ENCODE assay signal across 8 mouse cellular contexts in the genomic region with DNA sequence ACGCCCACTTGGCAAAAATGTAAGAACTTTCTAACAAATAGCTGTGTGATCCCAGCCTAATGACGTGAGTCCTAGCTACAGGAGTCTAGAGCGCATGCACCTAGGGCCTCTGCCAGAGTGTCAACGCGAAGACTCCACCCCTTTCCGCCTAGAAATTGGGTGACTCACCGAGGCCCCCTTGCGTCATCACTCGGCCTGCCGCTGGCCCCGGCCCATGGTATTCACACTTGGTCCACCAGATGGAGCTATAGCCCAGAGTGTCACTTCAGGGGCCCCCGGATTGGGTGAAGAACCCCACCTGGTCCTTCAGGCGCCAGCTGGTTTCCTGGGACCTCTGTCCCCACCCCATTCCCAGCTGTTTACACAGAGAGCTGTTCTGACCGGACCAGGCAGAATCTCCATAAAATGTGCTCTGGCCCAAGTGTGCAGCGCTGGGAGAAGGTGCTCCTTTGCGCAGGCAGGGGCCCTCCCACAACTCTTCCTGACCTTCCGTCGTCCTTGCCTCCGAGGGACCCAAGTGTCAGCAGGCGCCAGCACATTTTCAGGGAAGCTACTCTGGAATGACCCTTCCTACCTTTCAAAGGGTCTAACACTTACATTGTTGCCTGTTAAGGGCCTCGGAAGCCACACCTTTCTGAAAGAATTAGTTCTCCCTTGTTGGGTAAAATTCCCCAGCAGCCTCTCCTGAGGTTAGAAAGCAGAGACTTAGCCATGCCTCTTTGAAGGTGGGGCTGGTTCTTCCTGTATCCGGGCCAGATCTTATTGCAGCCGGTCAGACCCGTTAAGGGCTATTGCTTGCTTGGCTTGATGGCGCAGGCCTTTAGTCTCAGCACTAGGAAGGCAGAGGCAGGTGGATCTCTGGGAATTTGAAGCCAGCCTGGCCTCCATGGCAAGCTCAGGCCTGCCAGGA. TPM values are rescaled to one million over a fixed set of nuclear protein-coding genes. Genes with fewer than 3 reads are reported as not detected.
A peak's percentile ranks its signal among the peaks of the same experiment; 100 is the strongest.
DNase-seq lines count a peak whose midpoint lies in the region; ATAC-seq and TF ChIP-seq lines count a peak whose summit lies in the region.

No protein-coding gene starts in this region.

- H3K4me1 ChIP-seq in bone marrow macrophage, adult 2 months (ENCODE audit: control insufficient read depth, insufficient read depth, low read length) = peaks cover 23% of the 10 kb centered on the region
- H3K4me1 ChIP-seq in embryonic fibroblast, embryonic 13.5 days (ENCODE audit: control insufficient read depth, insufficient read depth, low read length) = peaks cover 4% of the 10 kb centered on the region
- H3K4me1 ChIP-seq in kidney, embryonic 14.5 days (ENCODE audit: control insufficient read depth, insufficient read depth, low read length) = peaks cover 26% of the 10 kb centered on the region
- H3K4me1 ChIP-seq in limb, embryonic 15.5 days = peaks cover 44% of the 10 kb centered on the region

- no peak overlapping the region for H3K27ac ChIP-seq in bone marrow macrophage, adult 2 months (ENCODE audit: insufficient read depth, low read depth, low read length)
- peak overlapping the region; percentile 4; the same call in 1 of the 2 replicates for H3K27ac ChIP-seq in embryonic fibroblast, embryonic 13.5 days (ENCODE audit: insufficient read depth, low read length)
- H3K27ac ChIP-seq in kidney, embryonic 14.5 days (ENCODE audit: low read depth, low read length) = peak overlapping the region; percentile 87
- H3K27ac ChIP-seq in limb, embryonic 15.5 days = peak overlapping the region; percentile 88

- peak overlapping the region; percentile 56 for H3K9ac ChIP-seq in kidney, embryonic 14.5 days (ENCODE audit: low read depth, low read length)
- H3K9ac ChIP-seq in limb, embryonic 15.5 days = no peak overlapping the region

- TF ChIP-seq POLR2A in bone marrow macrophage, adult 2 months (IDR thresholded peaks at IDR 0.05; ENCODE audit: borderline replicate concordance, low read depth, low read length) = no peak
- TF ChIP-seq POLR2A in embryonic fibroblast, embryonic 13.5 days (IDR thresholded peaks at IDR 0.05; ENCODE audit: low read depth, low read length) = no peak; the same call in 1 of the 2 replicates

- no peak overlapping the region for H3K4me3 ChIP-seq in bone marrow macrophage, adult 2 months (ENCODE audit: insufficient read depth, low read length)
- no peak overlapping the region for H3K4me3 ChIP-seq in embryonic fibroblast, embryonic 13.5 days (ENCODE audit: insufficient read depth, low read length)
- peak overlapping the region; percentile 19; the same call in 1 of the 2 replicates for H3K4me3 ChIP-seq in kidney, embryonic 14.5 days (ENCODE audit: low read length)
- H3K4me3 ChIP-seq in limb, embryonic 15.5 days = peak overlapping the region; percentile 23

- peak; percentile 94 for TF ChIP-seq CTCF in bone marrow macrophage, adult 2 months (IDR thresholded peaks at IDR 0.05; ENCODE audit: low read depth, low read length)
- peak; percentile 59 for TF ChIP-seq CTCF in embryonic fibroblast, embryonic 13.5 days (IDR thresholded peaks at IDR 0.05; ENCODE audit: borderline replicate concordance, insufficient read depth, low read length)

- peak; percentile 92 for ATAC-seq in kidney, embryonic 14.5 days (ENCODE audit: low FRiP score, low TSS enrichment)
- peak; percentile 88 for ATAC-seq in limb, embryonic 15.5 days (ENCODE audit: insufficient number of reproducible peaks, low FRiP score, low TSS enrichment, low read depth)
- peak; percentile 90 for ATAC-seq in monocyte, adult 5-6 weeks (replicated peaks; ENCODE audit: insufficient number of reproducible peaks, low FRiP score, low TSS enrichment, poor library complexity, severe bottlenecking)

- peak; percentile 96 for DNase-seq in A20 (ENCODE audit: low read depth, low spot score)
- DNase-seq in heart, adult 9 months (ENCODE audit: low spot score in 2 of 2) = peak; percentile 99
- DNase-seq in spleen, postnatal 4 days (ENCODE audit: low spot score in 2 of 2) = peak; percentile 99 to 100

- H3K36me3 ChIP-seq in kidney, embryonic 14.5 days (ENCODE audit: control insufficient read depth, insufficient read depth, low read length) = no peaks in the 10 kb centered on the region
- H3K36me3 ChIP-seq in limb, embryonic 15.5 days = no peaks in the 10 kb centered on the region

- H3K4me2 ChIP-seq in kidney, embryonic 14.5 days (replicated peaks; ENCODE audit: low read depth, low read length) = peak overlapping the region; percentile 41
- H3K4me2 ChIP-seq in limb, embryonic 15.5 days = peak overlapping the region; percentile 45

- H3K9me3 ChIP-seq in kidney, embryonic 14.5 days (ENCODE audit: control insufficient read depth, low read length) = no peaks in the 10 kb centered on the region
- no peaks in the 10 kb centered on the region for H3K9me3 ChIP-seq in limb, embryonic 15.5 days

- WGBS in kidney, embryonic 14.5 days = 7% methylated on average over 25 of the region's 25 CpGs
- WGBS in limb, embryonic 15.5 days = 9% methylated on average over 25 of the region's 25 CpGs

- H3K27me3 ChIP-seq in kidney, embryonic 14.5 days (ENCODE audit: control insufficient read depth, insufficient read depth, low read length) = no peaks in the 10 kb centered on the region
- H3K27me3 ChIP-seq in limb, embryonic 15.5 days = no peaks in the 10 kb centered on the region

RNA-seq across cellular contexts. Expression of a gene that starts 6.5 kb away (rescaled TPM):
- polyA plus RNA-seq in bone marrow macrophage, adult 2 months (2012; ENCODE audit: insufficient read depth, insufficient read length, missing spikeins) = 89.1 and 95.0 TPM in 2 replicates
- polyA plus RNA-seq in embryonic fibroblast, embryonic 13.5 days (2011; ENCODE audit: insufficient read length, low read depth, missing spikeins) = 159 and 169 TPM in 2 replicates
- polyA plus RNA-seq in kidney, embryonic 14.5 days (2014; fragmentation: Nextera tagmentation; extraction: Ambion mirVana) = 257 and 276 TPM in 2 replicates
- polyA plus RNA-seq in limb, embryonic 15.5 days (2015; fragmentation: Nextera tagmentation; extraction: Ambion mirVana) = 499 and 569 TPM in 2 replicates
- 152 to 227 TPM (median 161 TPM) in 3 replicates for total RNA-seq in monocyte, adult 5-6 weeks (2017)

RNA-seq across cellular contexts. Expression of a gene that starts 9.3 kb away (rescaled TPM):
- polyA plus RNA-seq in bone marrow macrophage, adult 2 months (2012; ENCODE audit: insufficient read depth, insufficient read length, missing spikeins) = 23.7 and 30.1 TPM in 2 replicates
- 10.5 and 16.0 TPM in 2 replicates for polyA plus RNA-seq in embryonic fibroblast, embryonic 13.5 days (2011; ENCODE audit: insufficient read length, low read depth, missing spikeins)
- 24.9 and 28.9 TPM in 2 replicates for polyA plus RNA-seq in kidney, embryonic 14.5 days (2014; fragmentation: Nextera tagmentation; extraction: Ambion mirVana)
- polyA plus RNA-seq in limb, embryonic 15.5 days (2015; fragmentation: Nextera tagmentation; extraction: Ambion mirVana) = 28.2 and 28.9 TPM in 2 replicates
- total RNA-seq in monocyte, adult 5-6 weeks (2017) = 67.5 to 90.9 TPM (median 77.3 TPM) in 3 replicates

Comparison
In these comparisons a context has a peak if more than half of its experiments do, and no peak if none do; other contexts are left out.
1. H3K4me3 ChIP-seq: peak in kidney, embryonic 14.5 days (single experiment) and limb, embryonic 15.5 days (single experiment); none in bone marrow macrophage, adult 2 months (single experiment) and embryonic fibroblast, embryonic 13.5 days (single experiment).
2. Peak in every context shown above with its lines, with median percentiles within 50 percentile points of each other: DNase-seq and ATAC-seq.